Mouse (Mus musculus) lung, postnatal 0 days (tissue): ENCODE measurements around the gene Boc.

Source experiments
- CTCF ChIP-seq: IDR thresholded peaks from 2 replicates; pipeline ENCODE4 v1.5.1; 2016; ENCODE audit warnings: antibody characterized with exemption, mild to moderate bottlenecking
- EP300 ChIP-seq: IDR thresholded peaks from 2 replicates; pipeline ENCODE4 v1.6.1; 2016; ENCODE audit warnings: antibody characterized with exemption, mild to moderate bottlenecking, control low read depth

DNA sequence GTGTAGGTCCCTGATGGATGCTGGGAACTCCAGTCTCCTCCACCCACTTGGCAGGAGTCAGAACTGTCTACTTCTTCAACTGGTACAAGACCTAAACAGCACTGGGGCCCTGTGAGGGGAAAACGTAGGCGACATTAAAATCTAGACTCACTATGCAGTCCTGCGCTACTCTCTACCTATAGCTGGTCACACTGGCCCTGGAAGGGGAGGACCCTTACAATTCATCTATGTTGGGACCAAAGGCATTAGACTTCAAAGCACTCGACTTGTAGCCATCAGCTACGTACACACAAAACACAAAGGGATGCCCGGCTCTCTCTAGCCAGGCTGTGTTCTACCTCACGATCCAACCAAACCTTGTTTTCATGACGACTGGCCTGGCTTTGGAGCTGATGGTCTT lies 73.0 kb downstream of the Boc start:
- TF ChIP-seq CTCF, result no peak
- no peak for TF ChIP-seq EP300
